Mouse (Mus musculus) lung, postnatal 10 days (tissue): ENCODE measurements around the gene Mark1.

Experiments
- DNase-seq: peaks from one replicate; pipeline ENCODE4 v3.0.0; 2021

Mark1 gene

GRCm38 (mm10) chr1:184999071-184999750 is at the start of gene Mark1:
Gene Mark1, minus strand, starts transcription at chr1:184999570.
- peak; percentile 13 for DNase-seq

GRCm38 (mm10) chr1:185047516-185048247 is 48.3 kb upstream of the Mark1 start:
- DNase-seq, result peak; percentile 76

GRCm38 (mm10) chr1:185046513-185046912 is 47.1 kb upstream of the Mark1 start:
- no peak for DNase-seq

- DNase-seq, result no peak
Observed at GRCm38 (mm10) chr1:185038183-185038686, 38.9 kb upstream of the Mark1 start.

GRCm38 (mm10) chr1:185030565-185030964 is 31.2 kb upstream of the Mark1 start:
- DNase-seq, result no peak

GRCm38 (mm10) chr1:185020429-185021168 is 21.2 kb upstream of the Mark1 start:
- DNase-seq, result no peak

- DNase-seq, result peak; percentile 53
Observed at GRCm38 (mm10) chr1:185012566-185012965, 13.2 kb upstream of the Mark1 start.

GRCm38 (mm10) chr1:185007066-185007465 is 7.7 kb upstream of the Mark1 start:
- DNase-seq, result no peak

- DNase-seq, result peak; percentile 67
Observed at GRCm38 (mm10) chr1:184999780-185000599, 620 bp upstream of the Mark1 start.

GRCm38 (mm10) chr1:184998631-184999030 is 739 bp downstream of the Mark1 start:
- no peak for DNase-seq

- no peak for DNase-seq
Observed at GRCm38 (mm10) chr1:184998161-184998560, 1.2 kb downstream of the Mark1 start.

GRCm38 (mm10) chr1:184997466-184997865 is 1.9 kb downstream of the Mark1 start:
- DNase-seq, result no peak

- no peak for DNase-seq
Observed at GRCm38 (mm10) chr1:184995335-184995734, 4.0 kb downstream of the Mark1 start.

- no peak for DNase-seq
Observed at GRCm38 (mm10) chr1:184991191-184991590, 8.2 kb downstream of the Mark1 start.

- DNase-seq, result no peak
Observed at GRCm38 (mm10) chr1:184986748-184987147, 12.6 kb downstream of the Mark1 start.

GRCm38 (mm10) chr1:184984723-184985122 is 14.6 kb downstream of the Mark1 start:
- DNase-seq, result no peak

GRCm38 (mm10) chr1:184983751-184984150 is 15.6 kb downstream of the Mark1 start:
- peak; percentile 45 for DNase-seq

- no peak for DNase-seq
Observed at GRCm38 (mm10) chr1:184972214-184972776, 27.1 kb downstream of the Mark1 start.

- DNase-seq, result no peak
Observed at GRCm38 (mm10) chr1:184969374-184969773, 30.0 kb downstream of the Mark1 start.

GRCm38 (mm10) chr1:184965682-184966360 is 33.5 kb downstream of the Mark1 start:
- DNase-seq, result peak; percentile 87

GRCm38 (mm10) chr1:184963121-184963693 is 36.2 kb downstream of the Mark1 start:
- DNase-seq, result no peak
